Comparison of ENCODE assay signal across 11 mouse cellular contexts in the genomic region with DNA sequence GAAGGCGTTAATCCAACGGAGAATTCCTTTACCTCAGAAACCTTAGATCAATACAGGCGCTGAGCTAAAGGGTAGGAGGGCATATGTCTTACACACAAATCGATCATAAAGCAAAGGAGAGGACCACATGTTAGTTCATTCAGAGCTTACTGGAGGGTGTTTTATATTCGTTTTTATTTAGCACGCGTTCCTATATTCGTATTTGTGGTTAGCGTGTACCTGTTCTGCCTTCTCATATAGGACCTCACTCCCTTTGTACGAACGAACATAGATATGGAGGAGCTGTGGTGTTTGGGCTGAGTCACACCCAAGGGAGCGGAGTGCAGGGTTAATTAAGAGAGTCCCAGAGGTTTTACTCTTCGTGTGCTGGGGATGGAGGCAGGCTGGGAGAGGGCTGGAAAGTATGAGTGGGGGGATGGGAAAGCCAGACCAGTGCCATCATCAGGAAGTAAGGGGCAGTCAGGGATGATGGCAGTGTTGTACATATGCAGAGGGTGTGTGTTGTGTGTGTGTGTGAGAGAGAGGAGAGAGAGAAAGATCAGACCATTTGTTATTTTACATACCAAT. TPM values are rescaled to one million over a fixed set of nuclear protein-coding genes. Genes with fewer than 3 reads are reported as not detected.
A peak's percentile ranks its signal among the peaks of the same experiment; 100 is the strongest.
DNase-seq lines count a peak whose midpoint lies in the region; ATAC-seq and TF ChIP-seq lines count a peak whose summit lies in the region.
"Had no signal": no experiment of that assay in that cellular context is flagged by ENCODE, and none has a peak within 500 bp of the region (broad histone marks: within the 10 kb centered on the region; RNA-seq: fewer than 3 reads in every experiment).

No protein-coding gene starts in this region.

- TF ChIP-seq CTCF in liver, embryonic 14.5 days (IDR thresholded peaks at IDR 0.05; ENCODE audit: low read depth), result no peak
- no peak for TF ChIP-seq CTCF in stomach, postnatal 0 days (IDR thresholded peaks at IDR 0.05; ENCODE audit: low read depth)

- DNase-seq in frontal cortex, postnatal 36 days (ENCODE audit: low spot score in 2 of 2), result no peak
- DNase-seq in midbrain, embryonic 11.5 days (ENCODE audit: low spot score, missing footprints), result peak; percentile 83
- no peak for DNase-seq in midbrain, embryonic 10.5 days (ENCODE audit: low spot score)
- no peak for DNase-seq in liver, embryonic 14.5 days (ENCODE audit: low read depth in 3 of 3, low spot score in 3 of 3)
- DNase-seq in stomach, postnatal 0 days (ENCODE audit: low spot score), result no peak
- no peak for DNase-seq in ovary, adult 18-20 months (ENCODE audit: low spot score)
- DNase-seq: gastrocnemius, postnatal 36 days; spleen, adult 18-20 months had no signal

- H3K27ac ChIP-seq in midbrain, embryonic 11.5 days (ENCODE audit: low read depth, low read length), result 0 out of 2 replicates have a peak overlapping the region, but pooled peaks have one; percentile 11
- no peak overlapping the region; the same call in 1 of the 2 replicates for H3K27ac ChIP-seq in midbrain, embryonic 10.5 days (replicated peaks)
- no peak overlapping the region for H3K27ac ChIP-seq in liver, embryonic 14.5 days
- no peak overlapping the region for H3K27ac ChIP-seq in stomach, postnatal 0 days (replicated peaks)

- H3K9me3 ChIP-seq in midbrain, embryonic 11.5 days (ENCODE audit: control insufficient read depth, low read length), result no peaks in the 10 kb centered on the region
- H3K9me3 ChIP-seq in midbrain, embryonic 10.5 days (replicated peaks), result no peaks in the 10 kb centered on the region
- H3K9me3 ChIP-seq in liver, embryonic 14.5 days (ENCODE audit: control insufficient read depth, low read length), result no peaks in the 10 kb centered on the region
- no peaks in the 10 kb centered on the region for H3K9me3 ChIP-seq in stomach, postnatal 0 days (ENCODE audit: control insufficient read depth, low read length)

- H3K4me1 ChIP-seq in midbrain, embryonic 11.5 days (ENCODE audit: control insufficient read depth, insufficient read depth, low read length), result peaks cover 4% of the 10 kb centered on the region; the same call in 1 of the 2 replicates
- peaks cover 11% of the 10 kb centered on the region; the same call in 1 of the 2 replicates for H3K4me1 ChIP-seq in midbrain, embryonic 10.5 days
- H3K4me1 ChIP-seq in liver, embryonic 14.5 days (replicated peaks; ENCODE audit: control insufficient read depth in 2 of 2, insufficient read depth in 2 of 2, low read length in 1 of 2), result peaks cover 0 to 6% of the 10 kb centered on the region in 2 experiments; a peak in 2 of 4 replicates
- no peaks in the 10 kb centered on the region for H3K4me1 ChIP-seq in stomach, postnatal 0 days (replicated peaks; ENCODE audit: control insufficient read depth, insufficient read depth)

- H3K36me3 ChIP-seq in midbrain, embryonic 11.5 days (ENCODE audit: control insufficient read depth, insufficient read depth, low read length), result no peaks in the 10 kb centered on the region
- H3K36me3 ChIP-seq in midbrain, embryonic 10.5 days, result no peaks in the 10 kb centered on the region
- H3K36me3 ChIP-seq in liver, embryonic 14.5 days (replicated peaks; ENCODE audit: control insufficient read depth, insufficient read depth, low read depth), result no peaks in the 10 kb centered on the region
- H3K36me3 ChIP-seq in stomach, postnatal 0 days (ENCODE audit: control insufficient read depth, insufficient read depth, low read length), result no peaks in the 10 kb centered on the region

- no peak overlapping the region for H3K4me3 ChIP-seq in midbrain, embryonic 11.5 days (ENCODE audit: low read depth, low read length)
- H3K4me3 ChIP-seq in midbrain, embryonic 10.5 days, result no peak overlapping the region
- peak overlapping the region; percentile 4 to 14; a peak in 2 of 4 replicates for H3K4me3 ChIP-seq in liver, embryonic 14.5 days (ENCODE audit: insufficient read depth in 1 of 2, low read depth in 2 of 2, low read length in 2 of 2)
- 0 out of 2 replicates have a peak overlapping the region, but pooled peaks have one; percentile 18 for H3K4me3 ChIP-seq in stomach, postnatal 0 days (ENCODE audit: low read depth, low read length)

- no peaks in the 10 kb centered on the region for H3K27me3 ChIP-seq in midbrain, embryonic 11.5 days (ENCODE audit: control insufficient read depth, insufficient read depth, low read length)
- H3K27me3 ChIP-seq in midbrain, embryonic 10.5 days (ENCODE audit: low read depth, poor library complexity, severe bottlenecking), result no peaks in the 10 kb centered on the region
- H3K27me3 ChIP-seq in liver, embryonic 14.5 days (ENCODE audit: control insufficient read depth, insufficient read depth, low read length), result no peaks in the 10 kb centered on the region
- H3K27me3 ChIP-seq in stomach, postnatal 0 days (ENCODE audit: control insufficient read depth, insufficient read depth, low read length), result no peaks in the 10 kb centered on the region

- peak overlapping the region; percentile 14 for H3K9ac ChIP-seq in midbrain, embryonic 11.5 days (ENCODE audit: low read length)
- H3K9ac ChIP-seq in liver, embryonic 14.5 days (replicated peaks), result no peak overlapping the region
- no peak overlapping the region for H3K9ac ChIP-seq in stomach, postnatal 0 days (ENCODE audit: low read length)

- H3K4me2 ChIP-seq in midbrain, embryonic 11.5 days, result peak overlapping the region; percentile 7; the same call in 1 of the 2 replicates
- peak overlapping the region; percentile 32 for H3K4me2 ChIP-seq in liver, embryonic 14.5 days (ENCODE audit: low read depth)
- H3K4me2 ChIP-seq in stomach, postnatal 0 days (replicated peaks; ENCODE audit: low read depth), result peak overlapping the region; percentile 40

- peak; percentile 31 for ATAC-seq in frontal cortex, adult (ENCODE audit: low TSS enrichment)
- peak; percentile 75 for ATAC-seq in midbrain, embryonic 11.5 days (ENCODE audit: low FRiP score)
- no peak for ATAC-seq in liver, embryonic 14.5 days (ENCODE audit: insufficient read depth)
- peak; percentile 60; the same call in 1 of the 2 replicates for ATAC-seq in stomach, postnatal 0 days (ENCODE audit: low FRiP score, low TSS enrichment)
- ATAC-seq in activated CD4-positive, CD25-positive, alpha-beta regulatory T cell, adult 4 months, result no peak
- ATAC-seq: CD4-positive, CD25-positive, alpha-beta regulatory T cell, adult 4 months had no signal

- TF ChIP-seq EP300 in liver, embryonic 14.5 days (IDR thresholded peaks at IDR 0.05; ENCODE audit: low read depth), result no peak
- no peak for TF ChIP-seq EP300 in stomach, postnatal 0 days (optimal IDR thresholded peaks at IDR 0.05)

- 76% methylated on average over 13 of the region's 13 CpGs for WGBS in midbrain, embryonic 11.5 days
- 76% methylated on average over 13 of the region's 13 CpGs for WGBS in midbrain, embryonic 10.5 days
- WGBS in liver, embryonic 14.5 days (ENCODE audit: insufficient replicate concordance), result 64% methylated on average over 13 of the region's 13 CpGs
- 50% methylated on average over 13 of the region's 13 CpGs for WGBS in stomach, postnatal 0 days

RNA-seq across cellular contexts. Expression of gene Wdr19, which starts 23.5 kb away (rescaled TPM):
- polyA plus RNA-seq in midbrain, embryonic 11.5 days (2014; fragmentation: Nextera tagmentation; extraction: Ambion mirVana), result 14.6 and 14.9 TPM in 2 replicates
- 12.4 and 12.7 TPM in 2 replicates for polyA plus RNA-seq in midbrain, embryonic 10.5 days (2016; fragmentation: Nextera tagmentation; extraction: Ambion mirVana)
- polyA plus RNA-seq in liver, embryonic 14.5 days (2012; rRNA removed), result 0.48 and 0.68 TPM in 2 replicates
- polyA plus RNA-seq in liver, embryonic 14.5 days (2014; fragmentation: Nextera tagmentation; extraction: Ambion mirVana), result 0.46 and 0.86 TPM in 2 replicates
- polyA plus RNA-seq in stomach, postnatal 0 days (2015; fragmentation: Nextera tagmentation; extraction: Ambion mirVana), result 2.4 and 2.7 TPM in 2 replicates
- polyA plus RNA-seq in activated CD4-positive, CD25-positive, alpha-beta regulatory T cell, adult 4 months (2017; shearing (Covaris generic)), result 1 to 10 TPM; 2.5 to 3.2 TPM

Comparison
In these comparisons a context has a peak if more than half of its experiments do, and no peak if none do; other contexts are left out.
1. ATAC-seq: peak in frontal cortex, adult (single experiment), midbrain, embryonic 11.5 days (single experiment) and stomach, postnatal 0 days (single experiment); none in liver, embryonic 14.5 days (single experiment) and activated CD4-positive, CD25-positive, alpha-beta regulatory T cell, adult 4 months (single experiment).
2. H3K4me3 ChIP-seq: peak in liver, embryonic 14.5 days (2 of 2) and stomach, postnatal 0 days (single experiment); none in midbrain, embryonic 11.5 days (single experiment) and midbrain, embryonic 10.5 days (single experiment).
3. Peak in every context shown above with its lines, with median percentiles within 50 percentile points of each other: H3K4me2 ChIP-seq.